Mouse (Mus musculus) left cerebral cortex, adult 18-20 months (tissue): ENCODE data around the gene Il1a. TPM values are rescaled to one million over a fixed set of nuclear protein-coding genes. Genes with fewer than 3 reads are reported as not detected.

Experiments
- DNase-seq, 2 experiments: peaks; one replicate each; pipeline ENCODE4 v3.0.0; 2021 to 2022; ENCODE audit warnings: low spot score in 2 of 2, mixed read lengths in 1 of 2
- total RNA-seq, 2 experiments: library from RNA; stranded (reverse); gene quantifications; 2 replicates each; pipeline ENCODE4 v1.2.3; 2021

Gene Il1a
- total RNA-seq, 2 experiments from 2014 or later, result 0.73 to 0.77 TPM

DNA sequence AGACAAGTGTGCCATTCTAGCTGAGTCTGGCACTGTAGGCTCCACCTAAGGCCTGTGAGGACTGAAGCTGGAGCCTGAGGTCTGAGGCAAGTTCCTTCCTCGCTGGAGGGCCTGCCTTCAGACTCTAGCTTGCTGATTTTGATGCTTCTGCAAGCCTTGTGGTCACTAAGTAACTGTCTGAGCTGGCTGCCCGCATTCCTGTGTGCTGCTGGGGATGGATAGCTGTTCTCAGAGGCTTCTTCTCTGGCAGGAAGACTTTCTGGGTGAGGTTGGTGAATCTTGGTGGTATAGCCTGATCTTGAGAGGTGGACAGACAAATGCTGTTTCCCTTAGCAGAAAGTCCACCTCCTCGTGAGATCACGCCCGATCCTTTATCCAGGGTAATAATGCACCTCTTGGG lies 42.0 kb downstream of the Il1a start:
- DNase-seq, result no peak

DNA sequence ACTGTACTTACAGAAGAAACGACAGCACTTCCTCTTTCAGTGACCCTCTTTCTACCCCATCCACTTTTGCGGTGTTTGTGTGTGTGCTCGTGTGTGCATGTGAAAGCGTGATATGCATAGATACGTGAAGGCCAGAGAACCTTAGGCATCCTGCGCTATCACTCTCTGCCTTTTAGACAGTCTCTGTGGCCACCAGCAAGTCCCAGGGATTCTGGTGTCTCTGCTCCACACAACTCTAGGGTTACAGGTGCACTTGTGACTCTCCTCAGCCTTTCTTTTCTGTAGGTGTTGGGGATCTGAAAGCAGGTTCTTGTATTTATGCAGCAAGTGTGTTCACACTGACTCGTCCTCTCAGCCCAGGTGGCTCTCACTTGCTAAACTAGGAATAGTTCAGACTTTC lies 44.5 kb downstream of the Il1a start:
- no peak for DNase-seq

DNA sequence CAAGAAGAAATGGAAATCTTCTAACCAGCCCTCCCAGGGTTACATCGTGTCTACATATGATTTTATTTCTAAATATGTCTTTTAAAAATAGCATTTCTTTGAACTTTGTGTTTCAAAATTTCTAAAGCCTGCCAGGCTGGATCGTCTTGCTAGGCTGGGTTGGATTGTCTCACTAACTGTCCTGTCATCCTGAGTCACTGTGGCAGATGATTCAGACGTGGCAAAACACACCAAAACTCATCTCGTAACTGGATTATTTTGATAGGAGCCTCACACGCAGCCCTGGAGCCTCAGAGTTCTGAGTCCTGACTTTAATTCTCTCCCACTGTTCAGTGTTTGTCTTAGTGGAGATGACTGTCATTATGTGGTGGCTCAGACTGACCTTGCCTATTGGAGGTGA lies 46.7 kb downstream of the Il1a start:
- peak in 1 of 2 experiments; percentile 32 for DNase-seq

DNA sequence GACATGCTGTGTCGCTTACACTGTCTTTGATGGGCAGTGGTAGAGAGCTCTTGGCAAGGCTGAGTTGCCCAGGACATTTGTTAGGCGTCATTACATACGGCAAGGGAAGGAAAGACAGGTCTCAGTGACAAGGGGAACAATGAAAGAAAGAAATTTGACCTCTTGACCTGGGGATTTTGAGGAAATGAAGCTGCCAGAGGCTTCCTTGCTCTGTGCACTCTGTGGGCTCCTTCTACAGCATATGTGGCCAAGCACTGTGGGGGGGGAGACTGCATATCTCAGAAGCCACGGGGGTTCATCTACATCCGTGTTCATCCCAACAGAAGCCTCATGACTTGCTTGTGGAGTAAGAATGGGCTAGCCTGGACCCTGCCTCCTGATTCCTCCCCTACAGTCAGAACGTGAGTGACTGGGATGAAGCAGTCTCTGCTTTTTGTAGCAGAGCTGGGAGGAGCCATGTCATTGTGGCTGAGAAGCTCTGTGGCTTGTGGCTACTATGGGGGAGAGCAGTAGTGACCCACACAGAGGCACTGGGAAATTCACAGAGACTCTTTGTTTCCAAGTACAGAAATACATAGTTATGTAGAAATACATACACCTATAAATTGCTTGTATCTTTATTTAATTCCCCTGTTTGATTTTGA lies 48.5 kb downstream of the Il1a start:
- no peak for DNase-seq

DNA sequence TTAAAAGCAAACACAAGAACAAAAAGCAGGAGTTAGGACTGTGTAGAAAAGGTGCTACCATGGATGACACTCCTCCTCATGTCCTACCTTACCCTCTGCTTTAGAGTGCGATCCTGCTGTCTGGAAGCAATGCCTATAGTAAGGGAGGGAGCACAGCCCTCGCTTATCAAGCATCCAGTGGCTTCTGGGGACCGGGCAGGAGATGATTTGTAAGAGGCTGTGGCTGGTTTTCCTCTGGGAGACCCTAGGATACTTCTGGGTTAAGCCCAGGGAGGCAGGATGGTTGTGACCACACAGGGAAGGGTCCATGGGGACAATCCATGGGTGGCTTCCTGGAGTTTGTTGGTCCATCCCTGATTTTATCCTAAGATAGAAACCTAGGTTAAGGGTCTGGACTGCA lies 49.1 kb downstream of the Il1a start:
- DNase-seq, result no peak

DNA sequence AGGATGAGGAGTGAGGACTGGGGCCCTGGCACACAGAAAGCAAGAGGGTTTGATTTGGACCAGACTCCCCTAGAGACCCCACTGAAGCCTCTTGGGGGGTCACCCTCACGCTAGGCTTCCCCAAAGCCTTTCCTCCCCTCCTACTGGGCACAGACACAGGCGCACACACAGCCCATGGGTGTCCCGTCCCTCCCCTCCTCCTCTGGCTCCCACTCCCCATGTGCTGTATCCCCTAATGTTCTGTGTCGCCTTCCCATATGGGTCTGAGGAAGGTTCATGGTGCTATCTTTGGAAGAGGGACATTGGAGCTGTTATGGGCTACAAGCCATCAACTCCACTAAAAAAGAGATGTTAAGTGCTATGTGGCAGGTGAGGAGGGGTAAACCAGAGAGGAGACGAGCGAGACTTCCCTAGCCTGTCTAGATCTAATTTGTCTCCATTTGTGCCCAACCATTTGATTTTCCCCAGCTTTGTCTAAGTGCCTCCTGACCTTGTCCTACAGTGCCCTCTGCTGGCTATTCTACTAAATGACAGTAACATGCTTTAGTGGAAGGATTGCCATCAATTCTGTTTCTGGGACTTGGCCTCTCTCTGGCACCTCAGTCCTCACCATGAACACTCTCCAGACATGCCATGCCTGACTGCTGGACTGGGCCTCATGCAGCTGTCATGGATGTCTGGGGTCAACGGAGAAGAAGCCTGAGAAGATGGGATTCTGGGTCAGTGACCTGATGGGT lies 51.1 kb downstream of the Il1a start:
- DNase-seq, result peak; percentile 70 to 80

DNA sequence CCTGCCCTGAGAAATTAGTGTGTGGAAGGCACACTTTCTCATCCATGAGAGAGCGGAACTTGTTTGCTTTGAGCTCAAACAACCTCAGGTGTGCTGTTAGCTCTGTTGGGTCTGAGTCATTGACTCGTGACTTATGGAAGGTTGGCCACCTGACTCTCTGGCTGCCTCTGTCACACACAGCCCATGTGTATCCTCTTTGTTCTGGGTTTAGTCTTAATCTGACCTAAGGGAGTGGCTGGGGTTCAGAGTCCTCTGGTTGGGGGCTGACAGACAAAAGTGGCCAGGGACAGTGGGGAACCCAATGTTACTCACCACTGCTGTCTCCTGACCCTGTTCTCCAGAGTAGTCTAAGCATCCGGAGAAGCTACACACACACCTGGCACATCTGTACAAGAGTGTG lies 51.7 kb downstream of the Il1a start:
- DNase-seq, result no peak

DNA sequence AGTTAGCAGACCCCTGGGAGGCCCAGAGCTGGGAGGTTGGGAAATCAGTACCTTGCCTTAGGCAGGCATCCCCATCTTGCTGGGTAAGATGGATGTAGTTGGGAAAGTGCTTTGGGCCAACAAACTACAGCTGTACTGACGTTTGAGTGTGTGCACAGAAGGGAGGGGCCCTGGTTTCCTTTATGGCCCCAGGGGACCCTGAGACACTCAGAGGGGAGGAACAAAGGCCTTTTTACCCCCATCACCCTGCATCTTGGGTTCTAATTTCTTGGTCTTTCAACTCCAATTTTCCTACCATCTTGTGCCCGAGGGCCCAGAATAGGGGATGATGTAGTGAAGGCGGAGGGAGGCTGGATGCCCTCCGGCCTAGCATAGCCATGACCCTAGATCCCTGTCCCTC lies 53.8 kb downstream of the Il1a start:
- DNase-seq, result no peak

DNA sequence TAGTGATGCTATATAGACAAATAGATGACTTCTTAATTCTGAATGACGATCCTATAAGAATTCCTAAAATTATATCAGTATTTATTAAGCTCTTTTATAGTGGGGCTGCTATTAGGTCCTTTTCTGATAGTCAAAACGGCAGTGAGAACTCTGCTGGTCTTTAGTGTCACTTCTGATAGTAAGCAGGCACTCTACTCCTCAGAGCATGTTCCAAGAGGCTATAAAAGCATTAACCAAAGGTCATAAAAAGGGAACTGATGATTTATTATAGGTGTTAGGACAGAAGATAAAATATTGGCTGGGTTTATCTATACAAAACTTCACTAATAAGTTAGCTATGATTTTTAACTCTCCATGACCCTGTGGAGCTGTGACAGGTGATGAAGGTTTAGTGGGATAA lies 55.7 kb downstream of the Il1a start:
- DNase-seq, result no peak

DNA sequence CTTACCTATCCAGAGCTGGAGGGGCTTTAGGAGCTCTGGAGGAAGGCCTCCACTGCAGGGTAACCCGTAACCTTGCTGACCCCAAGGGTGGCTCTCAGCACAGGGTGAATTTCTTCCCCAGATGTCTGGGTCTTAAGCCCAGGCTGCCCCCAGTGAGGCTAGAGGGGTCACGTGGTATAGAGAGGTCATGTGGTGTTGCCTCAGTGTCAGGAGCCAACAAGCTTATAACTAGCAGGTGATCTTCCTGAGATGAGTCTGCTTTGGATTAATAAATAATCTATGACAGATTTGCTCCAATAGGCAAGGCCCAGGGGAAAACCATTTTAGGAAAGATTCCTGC lies 56.2 kb downstream of the Il1a start:
- no peak for DNase-seq

DNA sequence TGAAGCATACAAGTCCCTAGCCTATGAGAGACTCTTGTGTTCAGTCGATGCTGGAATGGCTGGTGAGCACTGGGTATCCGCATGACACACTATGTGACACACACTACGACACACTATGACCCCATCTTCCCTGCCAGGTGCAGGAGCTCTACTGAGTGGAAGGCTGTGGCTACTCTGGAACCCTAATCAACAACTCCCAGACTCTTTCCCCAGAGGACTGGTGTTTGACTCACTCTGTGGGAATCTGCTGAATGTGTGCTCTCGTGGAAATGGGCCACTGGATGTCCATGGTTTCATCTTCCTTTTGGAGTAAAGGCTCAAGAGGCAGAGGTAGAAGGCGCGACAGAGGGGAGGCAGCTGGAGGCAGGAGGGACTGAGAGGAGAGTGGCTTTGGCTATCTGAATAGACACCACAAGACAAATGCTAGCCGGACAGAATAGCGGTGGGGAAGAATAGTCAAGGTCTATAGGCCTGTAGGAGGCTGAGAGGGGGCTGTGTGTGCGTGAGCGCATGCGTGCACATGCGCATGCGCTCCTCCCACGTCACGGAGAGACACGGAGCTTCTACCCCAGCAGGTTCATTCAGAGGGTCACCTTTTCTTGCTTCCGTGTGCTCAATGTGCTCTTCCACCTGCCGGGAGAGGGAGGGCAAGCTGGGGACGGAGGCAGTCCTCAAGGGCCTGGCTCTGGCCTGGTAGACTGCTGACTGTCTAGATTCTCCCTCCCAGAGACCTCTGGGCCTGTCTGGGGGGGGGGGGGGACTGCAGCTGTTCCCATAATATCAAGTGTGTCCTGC lies 56.7 kb downstream of the Il1a start:
- no peak for DNase-seq

Other genes starting within 250 kb of the Il1a start
- gene Ttl, start 244.0 kb downstream of the Il1a start, total RNA-seq, result 10 to 100 TPM; 63.4 to 67.0 TPM
- 10 to 100 TPM; 20.5 to 22.6 TPM for gene Polr1b, start 209.0 kb downstream of the Il1a start, total RNA-seq
- gene Chchd5, start 180.3 kb downstream of the Il1a start, total RNA-seq, result 10 to 100 TPM; 10.7 to 11.0 TPM
- gene Slc20a1, start 111.2 kb downstream of the Il1a start, total RNA-seq, result 100 to 1,000 TPM; 174 to 176 TPM
- gene Ckap2l, start 12.8 kb downstream of the Il1a start, total RNA-seq, result under 1 TPM; 0.30 to 0.37 TPM
- under 1 TPM in 1 of 2 experiments, not detected in 1; 0.33 TPM for gene Il1b, start 61.2 kb upstream of the Il1a start, total RNA-seq
- gene F830045P16Rik, start 226.6 kb upstream of the Il1a start, total RNA-seq, result 1 to 10 TPM in 1 of 2 experiments, under 1 TPM in 1; 0.86 to 1.2 TPM